Mouse (Mus musculus): ENCODE data around the gene Ndufs1. TPM values are rescaled to one million over a fixed set of nuclear protein-coding genes. Genes with fewer than 3 reads are reported as not detected.
"Not testable (repeated sequence)": the region's sequence is repeated elsewhere in the genome, so short reads cannot be mapped to it uniquely, and the experiment has no call there.

Gene Ndufs1
- polyA plus RNA-seq, 1 experiment = 92.9 TPM

DNA sequence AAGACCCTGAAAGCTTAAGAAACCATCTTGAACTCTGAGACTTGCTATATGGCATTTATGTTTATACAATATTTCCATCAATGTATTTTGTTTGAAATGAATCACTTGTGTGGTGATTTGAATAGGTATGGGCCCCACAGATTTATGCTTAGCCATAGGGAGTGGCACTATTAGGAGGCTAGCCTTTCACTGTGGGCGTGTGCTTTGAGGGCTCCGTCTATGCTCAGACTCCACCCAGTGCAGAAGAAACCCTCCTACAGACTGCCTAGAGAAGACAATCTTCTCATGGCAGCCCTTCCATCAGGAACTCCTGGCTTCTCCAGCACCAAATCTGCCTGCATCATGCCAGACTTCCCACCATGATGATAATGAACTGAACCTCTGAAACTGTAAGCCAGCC, 8.0 kb downstream of the Ndufs1 start:
- Histone ChIP-seq H3K4me1 (ENCODE audit: control insufficient read depth, insufficient read depth, low read length) (no peaks in the 10 kb centered on the region), H3K4me3 (ENCODE audit: insufficient read depth, low read length) (no peak overlapping the region), H3K27ac (ENCODE audit: insufficient read depth, low read length) (no peak overlapping the region)
- no peak for TF ChIP-seq POLR2A (IDR thresholded peaks at IDR 0.05; ENCODE audit: low read depth, low read length)
- no peak for TF ChIP-seq CTCF (IDR thresholded peaks at IDR 0.05; ENCODE audit: borderline replicate concordance, insufficient read depth, low read length)

DNA sequence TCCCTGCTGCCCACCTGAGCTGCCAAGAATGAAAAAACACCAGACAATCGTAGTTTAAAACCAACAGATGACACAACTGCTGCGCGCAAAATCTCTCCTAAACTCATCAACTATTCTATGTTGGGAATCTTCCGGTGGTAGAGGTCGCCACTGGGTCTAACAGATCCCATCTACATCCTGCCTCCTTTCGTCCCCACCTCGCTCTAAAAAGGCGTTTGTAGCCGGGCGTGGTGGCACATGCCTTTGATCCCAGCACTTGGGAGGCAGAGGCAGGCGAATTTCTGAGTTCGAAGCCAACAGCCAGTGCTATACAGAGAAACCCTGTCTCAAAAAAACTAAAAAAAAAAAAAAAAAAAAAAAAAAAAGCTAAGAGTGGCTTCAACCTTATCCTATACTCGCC, 36.4 kb downstream of the Ndufs1 start:
- H3K4me3 ChIP-seq (ENCODE audit: insufficient read depth, low read length) = no peak overlapping the region
- H3K4me1 ChIP-seq (ENCODE audit: control insufficient read depth, insufficient read depth, low read length) = no peaks in the 10 kb centered on the region
- H3K27ac ChIP-seq (ENCODE audit: insufficient read depth, low read length) = no peak overlapping the region
- TF ChIP-seq CTCF (IDR thresholded peaks at IDR 0.05; ENCODE audit: borderline replicate concordance, insufficient read depth, low read length) = no peak
- TF ChIP-seq POLR2A (IDR thresholded peaks at IDR 0.05; ENCODE audit: low read depth, low read length) = no peak

DNA sequence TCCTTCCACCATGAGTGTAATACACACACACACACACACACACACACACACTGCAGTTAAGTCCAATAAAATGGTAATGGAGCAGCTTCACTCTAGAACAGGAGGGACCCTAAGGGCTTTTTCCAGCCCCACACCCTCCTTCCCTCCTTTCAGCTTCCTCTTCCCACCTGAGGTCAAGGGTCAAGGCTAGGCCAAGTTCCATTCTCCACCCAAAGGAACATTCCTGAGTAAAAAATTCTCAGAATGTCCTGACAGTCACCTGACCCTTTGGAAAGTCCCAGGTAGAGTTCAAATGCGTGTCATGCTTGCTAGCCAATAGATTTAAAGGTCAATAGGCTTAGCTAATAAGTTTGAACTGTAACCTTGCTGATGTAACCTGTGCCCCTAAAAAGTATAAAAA, 38.0 kb downstream of the Ndufs1 start:
- H3K4me3 ChIP-seq (ENCODE audit: insufficient read depth, low read length); H3K4me1 ChIP-seq (ENCODE audit: control insufficient read depth, insufficient read depth, low read length); H3K27ac ChIP-seq (ENCODE audit: insufficient read depth, low read length): not testable (repeated sequence)

DNA sequence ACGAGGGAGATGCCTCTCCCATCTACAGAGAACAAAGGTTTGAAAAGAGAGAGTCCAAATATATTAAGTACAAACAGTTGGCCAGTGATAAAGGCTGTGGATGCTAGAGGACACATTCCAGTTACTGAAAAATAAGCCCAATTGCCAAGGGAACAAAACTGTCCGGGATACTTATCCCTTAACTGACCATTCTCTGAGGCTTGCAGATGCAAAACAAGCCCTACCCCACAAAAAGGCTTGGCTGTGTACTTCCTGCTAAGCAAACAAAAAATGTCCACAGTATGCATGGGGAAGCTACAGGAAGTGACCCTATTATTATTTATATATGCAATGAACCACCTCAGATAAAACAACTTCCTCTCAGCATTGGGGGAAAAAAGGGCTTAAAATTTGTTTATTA, 38.7 kb downstream of the Ndufs1 start:
- TF ChIP-seq POLR2A (IDR thresholded peaks at IDR 0.05; ENCODE audit: low read depth, low read length) (no peak), CTCF (IDR thresholded peaks at IDR 0.05; ENCODE audit: borderline replicate concordance, insufficient read depth, low read length) (no peak)
- H3K4me3 ChIP-seq (ENCODE audit: insufficient read depth, low read length) = no peak overlapping the region
- no peaks in the 10 kb centered on the region for H3K4me1 ChIP-seq (ENCODE audit: control insufficient read depth, insufficient read depth, low read length)
- H3K27ac ChIP-seq (ENCODE audit: insufficient read depth, low read length) = no peak overlapping the region

DNA sequence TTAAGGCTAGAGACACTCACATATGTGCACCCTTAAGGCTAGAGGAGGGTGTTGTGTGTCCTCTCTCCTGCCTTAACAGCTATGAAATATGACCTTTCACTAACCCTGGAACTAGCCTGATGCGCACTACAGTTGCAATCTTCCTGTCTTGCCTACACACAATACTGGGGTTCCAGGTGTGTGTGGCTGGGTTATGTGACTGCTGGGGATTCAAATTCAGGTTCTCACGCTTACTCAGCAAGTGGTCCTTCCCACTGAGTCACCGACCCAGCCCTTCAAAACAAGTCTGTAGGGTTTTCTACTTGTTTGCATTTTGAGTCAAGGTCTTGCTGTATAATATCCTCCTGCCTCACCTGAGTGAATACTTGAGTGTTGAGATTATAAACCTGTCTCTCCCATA, 42.1 kb downstream of the Ndufs1 start:
- Histone ChIP-seq H3K4me1 (ENCODE audit: control insufficient read depth, insufficient read depth, low read length) (no peaks in the 10 kb centered on the region), H3K4me3 (ENCODE audit: insufficient read depth, low read length) (no peak overlapping the region), H3K27ac (ENCODE audit: insufficient read depth, low read length) (no peak overlapping the region)
- TF ChIP-seq CTCF (IDR thresholded peaks at IDR 0.05; ENCODE audit: borderline replicate concordance, insufficient read depth, low read length) (no peak), POLR2A (IDR thresholded peaks at IDR 0.05; ENCODE audit: low read depth, low read length) (no peak)

DNA sequence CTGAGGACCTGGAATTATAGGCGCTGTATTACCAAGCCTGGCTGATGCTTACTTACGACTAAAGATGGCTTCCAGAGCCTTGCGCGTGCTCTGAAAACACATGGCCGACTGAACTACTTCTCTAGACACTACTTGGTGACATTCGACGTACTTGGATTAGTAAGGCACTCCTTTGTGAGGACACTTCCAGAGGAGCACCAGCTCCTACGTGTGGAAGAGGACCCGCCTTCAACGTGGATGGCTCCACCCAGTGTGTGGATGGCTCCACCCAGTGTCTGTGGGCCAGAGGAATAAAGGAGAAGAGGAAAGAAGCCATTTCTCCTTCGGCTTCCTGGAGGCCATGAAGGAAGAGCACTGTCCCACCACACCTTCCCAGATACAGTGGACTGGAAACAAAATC, 44.9 kb downstream of the Ndufs1 start:
- TF ChIP-seq CTCF (IDR thresholded peaks at IDR 0.05; ENCODE audit: borderline replicate concordance, insufficient read depth, low read length) (no peak), POLR2A (IDR thresholded peaks at IDR 0.05; ENCODE audit: low read depth, low read length) (no peak)
- no peaks in the 10 kb centered on the region for H3K4me1 ChIP-seq (ENCODE audit: control insufficient read depth, insufficient read depth, low read length)

DNA sequence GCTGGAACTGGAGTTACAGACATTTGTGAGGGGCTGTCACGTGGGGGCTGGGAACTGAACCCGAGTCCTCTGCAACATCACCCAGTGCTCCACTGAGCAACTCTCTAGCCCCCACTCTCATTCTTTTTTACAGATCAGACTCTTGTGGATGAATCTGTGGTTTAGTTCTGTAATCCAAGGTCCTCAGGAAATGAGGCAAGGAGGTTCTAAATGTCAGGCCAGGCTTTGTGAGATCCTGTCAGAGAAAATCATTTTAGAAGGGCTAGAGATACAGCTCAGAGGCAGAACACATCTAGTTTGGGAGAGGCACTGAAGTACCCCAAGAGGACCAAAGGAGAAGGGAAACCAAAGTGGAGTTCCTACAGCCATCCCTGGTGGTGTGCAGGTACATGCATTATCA, 45.8 kb downstream of the Ndufs1 start:
- no peak overlapping the region for H3K4me3 ChIP-seq (ENCODE audit: insufficient read depth, low read length)
- TF ChIP-seq CTCF (IDR thresholded peaks at IDR 0.05; ENCODE audit: borderline replicate concordance, insufficient read depth, low read length) = no peak
- no peak overlapping the region for H3K27ac ChIP-seq (ENCODE audit: insufficient read depth, low read length)
- no peaks in the 10 kb centered on the region for H3K4me1 ChIP-seq (ENCODE audit: control insufficient read depth, insufficient read depth, low read length)

More for the DNA sequence above, 44.9 kb downstream of the Ndufs1 start:
- Histone ChIP-seq H3K27ac (ENCODE audit: insufficient read depth, low read length) (no peak overlapping the region), H3K4me3 (ENCODE audit: insufficient read depth, low read length) (no peak overlapping the region)

DNA sequence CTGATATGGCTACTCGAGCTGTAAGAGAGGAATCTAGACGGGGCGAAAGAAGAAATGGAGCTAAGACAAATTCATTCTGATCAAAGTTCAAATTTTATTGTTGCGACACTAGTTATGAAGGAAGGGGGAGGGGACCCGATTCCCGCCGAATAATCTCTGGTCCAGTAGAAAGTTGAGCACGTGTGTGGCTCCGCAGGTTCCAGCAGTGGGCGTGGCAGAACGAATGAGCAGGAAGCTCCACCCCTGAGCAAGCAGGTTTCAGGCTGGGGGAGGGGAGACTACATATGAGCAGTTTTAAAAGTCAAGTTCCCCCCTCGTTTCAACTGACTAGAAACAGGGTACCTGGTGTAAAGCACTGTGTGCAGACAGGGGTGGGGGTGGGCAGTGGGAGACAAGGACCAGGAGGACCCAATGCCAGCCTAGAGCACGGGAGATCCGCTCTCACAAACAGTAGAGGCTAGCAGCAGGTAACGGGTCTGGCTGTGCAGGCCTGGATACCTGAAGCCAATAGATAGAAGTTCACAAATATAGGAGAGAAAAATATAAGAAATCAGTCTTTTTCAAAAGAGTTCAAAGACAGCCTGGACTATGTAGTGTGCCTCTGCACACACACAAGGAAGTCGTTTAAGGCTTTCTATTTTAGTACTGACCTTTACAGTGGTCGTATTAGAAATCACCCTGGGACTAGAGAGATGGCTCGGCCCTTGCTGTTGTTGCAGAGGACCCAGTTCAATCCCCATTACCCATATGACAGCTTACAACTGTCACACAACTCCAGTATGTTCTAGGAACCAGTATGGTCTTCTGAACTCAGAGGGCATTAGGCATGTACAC, 46.6 kb downstream of the Ndufs1 start:
- TF ChIP-seq CTCF (IDR thresholded peaks at IDR 0.05; ENCODE audit: borderline replicate concordance, insufficient read depth, low read length) (no peak), POLR2A (IDR thresholded peaks at IDR 0.05; ENCODE audit: low read depth, low read length) (no peak)
- Histone ChIP-seq H3K4me3 (ENCODE audit: insufficient read depth, low read length) (no peak overlapping the region), H3K4me1 (ENCODE audit: control insufficient read depth, insufficient read depth, low read length) (no peaks in the 10 kb centered on the region), H3K27ac (ENCODE audit: insufficient read depth, low read length) (no peak overlapping the region)

DNA sequence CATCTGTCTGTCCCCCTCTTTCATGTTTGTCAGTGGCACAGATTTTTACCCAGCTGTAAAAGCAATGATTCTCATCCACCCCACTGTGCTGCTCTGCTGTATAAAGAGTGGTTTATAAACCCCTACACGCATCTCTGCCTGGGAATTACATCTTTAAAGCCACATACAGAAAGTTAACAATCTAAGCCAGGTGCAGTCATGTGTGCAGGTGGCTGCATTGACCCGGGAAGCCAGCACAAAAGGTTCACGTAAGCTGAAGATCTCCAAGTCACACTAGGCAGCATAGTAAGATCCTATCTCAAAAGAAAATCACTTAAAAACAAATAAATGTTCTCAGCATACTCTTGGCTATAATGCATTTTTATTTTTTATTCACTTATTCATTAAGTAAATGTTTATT, 47.4 kb downstream of the Ndufs1 start:
- Histone ChIP-seq H3K27ac (ENCODE audit: insufficient read depth, low read length) (no peak overlapping the region), H3K4me3 (ENCODE audit: insufficient read depth, low read length) (no peak overlapping the region), H3K4me1 (ENCODE audit: control insufficient read depth, insufficient read depth, low read length) (no peaks in the 10 kb centered on the region)
- TF ChIP-seq CTCF (IDR thresholded peaks at IDR 0.05; ENCODE audit: borderline replicate concordance, insufficient read depth, low read length) (no peak), POLR2A (IDR thresholded peaks at IDR 0.05; ENCODE audit: low read depth, low read length) (no peak)

DNA sequence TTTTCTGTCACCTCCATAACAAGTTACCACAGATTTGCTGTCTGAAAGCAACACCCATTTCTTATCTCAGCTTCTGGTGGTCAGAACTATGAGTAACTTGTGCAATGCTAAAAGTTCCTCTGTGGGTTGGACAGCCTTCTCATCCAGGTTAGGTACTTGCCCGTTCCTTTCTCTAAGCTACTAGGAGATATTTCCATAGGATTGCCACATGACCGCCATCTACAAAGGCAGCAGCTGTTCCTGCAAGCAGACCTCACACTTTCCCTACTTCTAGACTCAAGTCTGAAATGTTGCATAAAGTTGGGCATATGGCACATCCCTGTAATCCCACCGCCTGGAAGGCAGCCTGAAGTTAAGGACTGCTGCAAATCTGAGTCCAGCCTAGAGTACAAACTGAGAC, 50.4 kb downstream of the Ndufs1 start:
- Histone ChIP-seq H3K4me1 (ENCODE audit: control insufficient read depth, insufficient read depth, low read length) (no peaks in the 10 kb centered on the region), H3K27ac (ENCODE audit: insufficient read depth, low read length) (no peak overlapping the region), H3K4me3 (ENCODE audit: insufficient read depth, low read length) (no peak overlapping the region)
- TF ChIP-seq CTCF (IDR thresholded peaks at IDR 0.05; ENCODE audit: borderline replicate concordance, insufficient read depth, low read length) = no peak
- no peak for TF ChIP-seq POLR2A (IDR thresholded peaks at IDR 0.05; ENCODE audit: low read depth, low read length)
